Mouse (Mus musculus) E14TG2a.4 (cell line): ENCODE data around the gene Man1c1.

ENCODE experiments used
- H3K27me3 ChIP-seq: 2 replicates; pipeline ENCODE4 v1.6.1; 2014; ENCODE audit warnings: low read length, control low read depth; ENCODE audit not compliant: insufficient read depth
- H3K36me3 ChIP-seq: 2 replicates; pipeline ENCODE4 v1.6.1; 2014; ENCODE audit warnings: low read length, control low read depth; ENCODE audit not compliant: insufficient read depth
- H3K4me1 ChIP-seq: replicated peaks from 2 replicates; pipeline ENCODE4 v1.6.1; 2014; ENCODE audit warnings: low read depth, low read length, control low read depth
- H3K4me3 ChIP-seq: replicated peaks from 2 replicates; pipeline ENCODE4 v1.5.1; 2014; ENCODE audit warnings: mild to moderate bottlenecking, low read length
- H3K9me3 ChIP-seq: 2 replicates; pipeline ENCODE4 v1.6.1; 2014; ENCODE audit warnings: low read length, control low read depth
- CTCF ChIP-seq: conservative IDR thresholded peaks from 2 replicates; pipeline ENCODE4 v1.5.1; 2014; ENCODE audit warnings: low read length
- NANOG ChIP-seq: IDR thresholded peaks from 2 replicates; pipeline ENCODE4 v1.6.1; 2014; ENCODE audit warnings: borderline replicate concordance, low read length, mixed read lengths
- POU5F1 ChIP-seq: IDR thresholded peaks from 2 replicates; pipeline ENCODE4 v1.6.1; 2014; ENCODE audit warnings: low read length, borderline replicate concordance

Gene Man1c1

GRCm38 (mm10) chr4:134560699-134561098 is 143.4 kb downstream of the Man1c1 start:
- H3K4me3 ChIP-seq: no peak overlapping the region
- H3K9me3 ChIP-seq: peaks cover 6% of the 10 kb centered on the region
- peaks cover 22% of the 10 kb centered on the region for H3K4me1 ChIP-seq
- H3K27me3 ChIP-seq: no peaks in the 10 kb centered on the region
- H3K36me3 ChIP-seq: peaks cover 9% of the 10 kb centered on the region; the same call in 1 of the 2 replicates
- TF ChIP-seq POU5F1: no peak
- TF ChIP-seq NANOG: no peak
- no peak for TF ChIP-seq CTCF

- Histone ChIP-seq H3K36me3 (no peaks in the 10 kb centered on the region), H3K9me3 (no peaks in the 10 kb centered on the region), H3K4me1 (peaks cover 14% of the 10 kb centered on the region), H3K4me3 (no peak overlapping the region), H3K27me3 (no peaks in the 10 kb centered on the region)
- TF ChIP-seq NANOG (no peak), CTCF (no peak), POU5F1 (no peak)
These were observed 144.9 kb downstream of the Man1c1 start for GRCm38 (mm10) chr4:134559154-134559553.

- Histone ChIP-seq H3K27me3 (no peaks in the 10 kb centered on the region), H3K36me3 (no peaks in the 10 kb centered on the region), H3K4me3 (no peak overlapping the region), H3K9me3 (no peaks in the 10 kb centered on the region), H3K4me1 (peaks cover 14% of the 10 kb centered on the region)
- no peak for TF ChIP-seq POU5F1
- no peak for TF ChIP-seq CTCF
- no peak for TF ChIP-seq NANOG
These were observed 145.4 kb downstream of the Man1c1 start for GRCm38 (mm10) chr4:134558570-134559113.

- H3K9me3 ChIP-seq: no peaks in the 10 kb centered on the region
- H3K36me3 ChIP-seq: no peaks in the 10 kb centered on the region
- no peak overlapping the region for H3K4me3 ChIP-seq
- no peaks in the 10 kb centered on the region; the same call in 1 of the 2 replicates for H3K27me3 ChIP-seq
- peaks cover 14% of the 10 kb centered on the region for H3K4me1 ChIP-seq
- TF ChIP-seq NANOG (no peak), CTCF (no peak), POU5F1 (no peak)
These were observed 146.4 kb downstream of the Man1c1 start for GRCm38 (mm10) chr4:134557626-134558249.

GRCm38 (mm10) chr4:134555956-134556580 is 148.0 kb downstream of the Man1c1 start:
- TF ChIP-seq CTCF (peak; percentile 29), NANOG (no peak)
- Histone ChIP-seq H3K4me3 (no peak overlapping the region), H3K27me3 (peaks cover 12% of the 10 kb centered on the region), H3K9me3 (no peaks in the 10 kb centered on the region), H3K36me3 (no peaks in the 10 kb centered on the region), H3K4me1 (peaks cover 20% of the 10 kb centered on the region)

GRCm38 (mm10) chr4:134553631-134554030 is 150.5 kb downstream of the Man1c1 start:
- Histone ChIP-seq H3K36me3 (no peaks in the 10 kb centered on the region), H3K9me3 (no peaks in the 10 kb centered on the region), H3K4me1 (peaks cover 21% of the 10 kb centered on the region), H3K4me3 (no peak overlapping the region), H3K27me3 (peaks cover 22% of the 10 kb centered on the region)
- no peak for TF ChIP-seq POU5F1
- no peak for TF ChIP-seq CTCF
- TF ChIP-seq NANOG: no peak

- H3K27me3 ChIP-seq: peaks cover 22% of the 10 kb centered on the region
- TF ChIP-seq CTCF (no peak), POU5F1 (no peak), NANOG (no peak)
- no peaks in the 10 kb centered on the region for H3K36me3 ChIP-seq
- no peaks in the 10 kb centered on the region for H3K9me3 ChIP-seq
- peak within 1 kb of the TSS; percentile 77 for H3K4me3 ChIP-seq
- H3K4me1 ChIP-seq: peaks cover 27% of the 10 kb centered on the region
These were observed 152.4 kb downstream of the Man1c1 start, which contains the start of gene Selenon for GRCm38 (mm10) chr4:134551494-134552316. Gene Selenon, minus strand, starts transcription at chr4:134552166.

GRCm38 (mm10) chr4:134549899-134550298 is 154.2 kb downstream of the Man1c1 start:
- TF ChIP-seq NANOG (no peak), CTCF (peak; percentile 73)
- H3K4me1 ChIP-seq: peaks cover 43% of the 10 kb centered on the region
- no peaks in the 10 kb centered on the region for H3K36me3 ChIP-seq
- H3K9me3 ChIP-seq: no peaks in the 10 kb centered on the region
- no peak overlapping the region for H3K4me3 ChIP-seq
- H3K27me3 ChIP-seq: peaks cover 34% of the 10 kb centered on the region
